Mouse (Mus musculus): Measurements from ENCODE around the gene Sh3bp5. TPM values are rescaled to one million over a fixed set of nuclear protein-coding genes. Genes with fewer than 3 reads are reported as not detected.
A peak's percentile ranks its signal among the peaks of the same experiment; 100 is the strongest.

The Sh3bp5 gene
- total RNA-seq, 1 experiment from 2014 or later, result 14.3 TPM

- no peak for ATAC-seq (replicated peaks in 1 of 2; ENCODE audit: insufficient read depth in 1 of 2, low FRiP score in 2 of 2, low TSS enrichment in 1 of 2, low read depth in 1 of 2, poor library complexity in 2 of 2, severe bottlenecking in 2 of 2)
Measured at GRCm38 (mm10) chr14:31416835-31417549, 18.9 kb downstream of the Sh3bp5 start.

- ATAC-seq (replicated peaks in 1 of 2; ENCODE audit: insufficient read depth in 1 of 2, low FRiP score in 2 of 2, low TSS enrichment in 1 of 2, low read depth in 1 of 2, poor library complexity in 2 of 2, severe bottlenecking in 2 of 2), result no peak
Measured at GRCm38 (mm10) chr14:31416411-31416810, 19.5 kb downstream of the Sh3bp5 start.

GRCm38 (mm10) chr14:31414967-31415376 lies 20.9 kb downstream of the Sh3bp5 start:
- no peak for ATAC-seq (replicated peaks in 1 of 2; ENCODE audit: insufficient read depth in 1 of 2, low FRiP score in 2 of 2, low TSS enrichment in 1 of 2, low read depth in 1 of 2, poor library complexity in 2 of 2, severe bottlenecking in 2 of 2)

GRCm38 (mm10) chr14:31414235-31414966 lies 21.5 kb downstream of the Sh3bp5 start:
- no peak for ATAC-seq (replicated peaks in 1 of 2; ENCODE audit: insufficient read depth in 1 of 2, low FRiP score in 2 of 2, low TSS enrichment in 1 of 2, low read depth in 1 of 2, poor library complexity in 2 of 2, severe bottlenecking in 2 of 2)

- ATAC-seq (replicated peaks in 1 of 2; ENCODE audit: insufficient read depth in 1 of 2, low FRiP score in 2 of 2, low TSS enrichment in 1 of 2, low read depth in 1 of 2, poor library complexity in 2 of 2, severe bottlenecking in 2 of 2), result peak; percentile 44 to 57; a peak in 2 of 4 replicates
Measured at GRCm38 (mm10) chr14:31413475-31414086, 22.3 kb downstream of the Sh3bp5 start.

- ATAC-seq (replicated peaks in 1 of 2; ENCODE audit: insufficient read depth in 1 of 2, low FRiP score in 2 of 2, low TSS enrichment in 1 of 2, low read depth in 1 of 2, poor library complexity in 2 of 2, severe bottlenecking in 2 of 2), result no peak
Measured at GRCm38 (mm10) chr14:31412651-31413056, 23.2 kb downstream of the Sh3bp5 start.

- no peak for ATAC-seq (replicated peaks in 1 of 2; ENCODE audit: insufficient read depth in 1 of 2, low FRiP score in 2 of 2, low TSS enrichment in 1 of 2, low read depth in 1 of 2, poor library complexity in 2 of 2, severe bottlenecking in 2 of 2)
Measured at GRCm38 (mm10) chr14:31410737-31411136, 25.1 kb downstream of the Sh3bp5 start.

- no peak for ATAC-seq (replicated peaks in 1 of 2; ENCODE audit: insufficient read depth in 1 of 2, low FRiP score in 2 of 2, low TSS enrichment in 1 of 2, low read depth in 1 of 2, poor library complexity in 2 of 2, severe bottlenecking in 2 of 2)
Measured at GRCm38 (mm10) chr14:31410123-31410724, 25.7 kb downstream of the Sh3bp5 start.

GRCm38 (mm10) chr14:31408666-31409065 lies 27.2 kb downstream of the Sh3bp5 start:
- no peak for ATAC-seq (replicated peaks in 1 of 2; ENCODE audit: insufficient read depth in 1 of 2, low FRiP score in 2 of 2, low TSS enrichment in 1 of 2, low read depth in 1 of 2, poor library complexity in 2 of 2, severe bottlenecking in 2 of 2)

GRCm38 (mm10) chr14:31407911-31408604 lies 27.8 kb downstream of the Sh3bp5 start:
- peak; percentile 42 to 58; a peak in 3 of 4 replicates for ATAC-seq (replicated peaks in 1 of 2; ENCODE audit: insufficient read depth in 1 of 2, low FRiP score in 2 of 2, low TSS enrichment in 1 of 2, low read depth in 1 of 2, poor library complexity in 2 of 2, severe bottlenecking in 2 of 2)

- no peak for ATAC-seq (replicated peaks in 1 of 2; ENCODE audit: insufficient read depth in 1 of 2, low FRiP score in 2 of 2, low TSS enrichment in 1 of 2, low read depth in 1 of 2, poor library complexity in 2 of 2, severe bottlenecking in 2 of 2)
Measured at GRCm38 (mm10) chr14:31407208-31407607, 28.7 kb downstream of the Sh3bp5 start.

GRCm38 (mm10) chr14:31406154-31406810 lies 29.6 kb downstream of the Sh3bp5 start:
- ATAC-seq (replicated peaks in 1 of 2; ENCODE audit: insufficient read depth in 1 of 2, low FRiP score in 2 of 2, low TSS enrichment in 1 of 2, low read depth in 1 of 2, poor library complexity in 2 of 2, severe bottlenecking in 2 of 2), result no peak

GRCm38 (mm10) chr14:31405652-31406051 lies 30.2 kb downstream of the Sh3bp5 start:
- ATAC-seq (replicated peaks in 1 of 2; ENCODE audit: insufficient read depth in 1 of 2, low FRiP score in 2 of 2, low TSS enrichment in 1 of 2, low read depth in 1 of 2, poor library complexity in 2 of 2, severe bottlenecking in 2 of 2), result no peak

- ATAC-seq (replicated peaks in 1 of 2; ENCODE audit: insufficient read depth in 1 of 2, low FRiP score in 2 of 2, low TSS enrichment in 1 of 2, low read depth in 1 of 2, poor library complexity in 2 of 2, severe bottlenecking in 2 of 2), result no peak
Measured at GRCm38 (mm10) chr14:31404663-31405062, 31.2 kb downstream of the Sh3bp5 start.

GRCm38 (mm10) chr14:31403995-31404394 lies 31.9 kb downstream of the Sh3bp5 start:
- no peak for ATAC-seq (replicated peaks in 1 of 2; ENCODE audit: insufficient read depth in 1 of 2, low FRiP score in 2 of 2, low TSS enrichment in 1 of 2, low read depth in 1 of 2, poor library complexity in 2 of 2, severe bottlenecking in 2 of 2)

- ATAC-seq (replicated peaks in 1 of 2; ENCODE audit: insufficient read depth in 1 of 2, low FRiP score in 2 of 2, low TSS enrichment in 1 of 2, low read depth in 1 of 2, poor library complexity in 2 of 2, severe bottlenecking in 2 of 2), result no peak
Measured at GRCm38 (mm10) chr14:31403556-31403955, 32.3 kb downstream of the Sh3bp5 start.

GRCm38 (mm10) chr14:31402693-31403092 lies 33.2 kb downstream of the Sh3bp5 start:
- peak; percentile 44 to 48; a peak in 2 of 4 replicates for ATAC-seq (replicated peaks in 1 of 2; ENCODE audit: insufficient read depth in 1 of 2, low FRiP score in 2 of 2, low TSS enrichment in 1 of 2, low read depth in 1 of 2, poor library complexity in 2 of 2, severe bottlenecking in 2 of 2)

All from hematopoietic stem cell, adult 5-6 weeks (primary cell).